8 mouse cellular contexts compared by ENCODE assay signal in the genomic region with DNA sequence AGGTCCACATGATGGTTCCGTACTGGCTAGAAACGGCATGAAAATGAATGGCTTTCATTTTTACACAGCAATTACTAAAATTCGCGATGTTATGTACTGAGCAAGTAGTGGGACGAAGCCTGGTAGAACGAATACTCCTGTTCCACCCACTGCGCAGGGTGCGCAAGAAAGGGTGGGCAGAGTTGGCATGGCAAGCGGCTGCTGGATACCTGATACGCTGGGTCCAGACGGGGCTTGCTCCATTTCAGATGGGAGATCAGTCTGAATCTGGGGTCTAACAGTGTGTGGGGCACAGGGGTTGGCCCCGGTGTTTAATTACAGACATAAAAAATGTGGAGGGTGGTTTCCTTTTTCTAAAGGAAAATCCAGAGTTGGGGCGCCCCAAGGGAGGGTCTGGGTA. TPM values are rescaled to one million over a fixed set of nuclear protein-coding genes. Genes with fewer than 3 reads are reported as not detected.
DNase-seq lines count a peak whose midpoint lies in the region; ATAC-seq and TF ChIP-seq lines count a peak whose summit lies in the region.

No protein-coding gene starts in this region.

- H3K4me1 ChIP-seq in hindbrain, embryonic 12.5 days, result peaks cover 32% of the 10 kb centered on the region
- H3K4me1 ChIP-seq in midbrain, embryonic 13.5 days (replicated peaks), result peaks cover 38% of the 10 kb centered on the region

- TF ChIP-seq CTCF in layer of hippocampus, adult 2 months (conservative IDR thresholded peaks at IDR 0.05), result no peak

- H3K4me3 ChIP-seq in layer of hippocampus, adult 2 months, result peak overlapping the region; percentile 73
- peak overlapping the region; percentile 51 for H3K4me3 ChIP-seq in hindbrain, embryonic 12.5 days
- peak overlapping the region; percentile 66 for H3K4me3 ChIP-seq in midbrain, embryonic 13.5 days (replicated peaks)

- DNase-seq in layer of hippocampus, adult 2 months (ENCODE audit: low spot score in 2 of 2), result no peak
- no peak for DNase-seq in layer of hippocampus, adult 11-12 months (ENCODE audit: low spot score)
- DNase-seq in urinary bladder, postnatal 36 days (ENCODE audit: low spot score in 2 of 2), result no peak
- no peak for DNase-seq in layer of hippocampus, postnatal 36 days

- H3K9me3 ChIP-seq in hindbrain, embryonic 12.5 days (replicated peaks), result no peaks in the 10 kb centered on the region
- H3K9me3 ChIP-seq in midbrain, embryonic 13.5 days, result no peaks in the 10 kb centered on the region

- 0 out of 2 replicates have a peak, but pooled peaks have one; percentile 9 for ATAC-seq in common myeloid progenitor, adult 5-6 weeks (replicated peaks; ENCODE audit: low read depth, poor library complexity, severe bottlenecking)
- ATAC-seq in hindbrain, embryonic 12.5 days (ENCODE audit: low FRiP score), result peak; percentile 21
- peak; percentile 51 for ATAC-seq in midbrain, embryonic 13.5 days
- no peak for ATAC-seq in inflammation-experienced regulatory T-cells, adult 6 months

- WGBS in hindbrain, embryonic 12.5 days, result 47% methylated on average over 13 of the region's 13 CpGs
- 48% methylated on average over 13 of the region's 13 CpGs for WGBS in midbrain, embryonic 13.5 days

- H3K4me2 ChIP-seq in hindbrain, embryonic 12.5 days (replicated peaks), result peak overlapping the region; percentile 77
- H3K4me2 ChIP-seq in midbrain, embryonic 13.5 days (replicated peaks), result peak overlapping the region; percentile 81

- H3K27ac ChIP-seq in layer of hippocampus, adult 2 months, result peak overlapping the region; percentile 93
- H3K27ac ChIP-seq in hindbrain, embryonic 12.5 days, result no peak overlapping the region
- peak overlapping the region; percentile 91; the same call in 1 of the 2 replicates for H3K27ac ChIP-seq in midbrain, embryonic 13.5 days

- peaks cover 78% of the 10 kb centered on the region for H3K27me3 ChIP-seq in hindbrain, embryonic 12.5 days
- peaks cover 81% of the 10 kb centered on the region for H3K27me3 ChIP-seq in midbrain, embryonic 13.5 days

- H3K9ac ChIP-seq in hindbrain, embryonic 12.5 days, result no peak overlapping the region; the same call in 1 of the 2 replicates
- H3K9ac ChIP-seq in midbrain, embryonic 13.5 days (replicated peaks), result peak overlapping the region; percentile 48; the same call in 1 of the 2 replicates

- H3K36me3 ChIP-seq in hindbrain, embryonic 12.5 days, result no peaks in the 10 kb centered on the region
- H3K36me3 ChIP-seq in midbrain, embryonic 13.5 days, result no peaks in the 10 kb centered on the region

RNA-seq across cellular contexts. Expression of a gene that starts 1.3 kb away (rescaled TPM):
- 10 to 100 TPM; 37.2 to 38.0 TPM for total RNA-seq in layer of hippocampus, adult 2 months (2021)
- total RNA-seq in common myeloid progenitor, adult 5-6 weeks (2017), result 12.6 and 16.7 TPM in 2 replicates
- polyA plus RNA-seq in hindbrain, embryonic 12.5 days (2016; fragmentation: Nextera tagmentation; extraction: Ambion mirVana), result 1.4 and 1.5 TPM in 2 replicates
- polyA plus RNA-seq in midbrain, embryonic 13.5 days (2015; fragmentation: Nextera tagmentation; extraction: Ambion mirVana), result 1.2 TPM in 2 replicates
- polyA plus RNA-seq in inflammation-experienced regulatory T-cells, adult 6 months (2017; shearing (Covaris generic)), result 1 to 10 TPM; 6.4 to 7.0 (median 6.4) TPM
- total RNA-seq in layer of hippocampus, postnatal 36 days (2021), result 10 to 100 TPM; 38.5 to 44.9 TPM

RNA-seq across cellular contexts. Expression of a gene that starts 40.1 kb away (rescaled TPM):
- 100 to 1,000 TPM; 144 to 147 TPM for total RNA-seq in layer of hippocampus, adult 2 months (2021)
- 69.1 and 72.2 TPM in 2 replicates for total RNA-seq in common myeloid progenitor, adult 5-6 weeks (2017)
- 76.4 and 83.3 TPM in 2 replicates for polyA plus RNA-seq in hindbrain, embryonic 12.5 days (2016; fragmentation: Nextera tagmentation; extraction: Ambion mirVana)
- 87.2 and 93.9 TPM in 2 replicates for polyA plus RNA-seq in midbrain, embryonic 13.5 days (2015; fragmentation: Nextera tagmentation; extraction: Ambion mirVana)
- polyA plus RNA-seq in inflammation-experienced regulatory T-cells, adult 6 months (2017; shearing (Covaris generic)), result 10 to 100 TPM; 48.9 to 55.5 (median 50.0) TPM
- total RNA-seq in layer of hippocampus, postnatal 36 days (2021), result 100 to 1,000 TPM; 142 to 146 TPM

RNA-seq across cellular contexts. Expression of a gene that starts 51.4 kb away (rescaled TPM):
- total RNA-seq in layer of hippocampus, adult 2 months (2021), result 10 to 100 TPM; 37.0 to 41.2 TPM
- 54.0 and 58.7 TPM in 2 replicates for total RNA-seq in common myeloid progenitor, adult 5-6 weeks (2017)
- 52.6 and 55.6 TPM in 2 replicates for polyA plus RNA-seq in hindbrain, embryonic 12.5 days (2016; fragmentation: Nextera tagmentation; extraction: Ambion mirVana)
- polyA plus RNA-seq in midbrain, embryonic 13.5 days (2015; fragmentation: Nextera tagmentation; extraction: Ambion mirVana), result 63.3 and 65.1 TPM in 2 replicates
- polyA plus RNA-seq in inflammation-experienced regulatory T-cells, adult 6 months (2017; shearing (Covaris generic)), result 10 to 100 TPM; 32.7 to 43.7 (median 36.2) TPM
- total RNA-seq in layer of hippocampus, postnatal 36 days (2021), result 10 to 100 TPM; 40.4 to 41.2 TPM
